Mouse (Mus musculus) layer of hippocampus, adult 2 months (tissue): ENCODE measurements at regions not wholly inside any gene's neighbourhood (a gene's known extent, or its start where the extent isn't known, plus 50 kb on each side); places are given as distances from the start of the nearest gene placed in this dataset.

Experiments used
- DNase-seq, 2 experiments: peaks; one replicate each; pipeline ENCODE4 v3.0.0; 2022; ENCODE audit warnings: low spot score in 2 of 2
- H3K27ac ChIP-seq: fragments of 200-600 bp; 2 replicates; pipeline ENCODE4 v1.8.1; 2022
- H3K4me3 ChIP-seq: fragments of 200-600 bp; 2 replicates; pipeline ENCODE4 v1.8.1; 2022; ENCODE audit warnings: mild to moderate bottlenecking
- CTCF ChIP-seq: fragments of 200-600 bp; conservative IDR thresholded peaks from 2 replicates; pipeline ENCODE4 v1.8.1; 2022; ENCODE audit warnings: antibody characterized with exemption, mild to moderate bottlenecking, moderate library complexity

GRCm38 (mm10) chr12:61307396-61307795 is 215.6 kb upstream of the Lrfn5 start:
- no peak overlapping the region for H3K27ac ChIP-seq
- no peak for TF ChIP-seq CTCF
- no peak overlapping the region for H3K4me3 ChIP-seq
- no peak for DNase-seq

GRCm38 (mm10) chr12:61322114-61322513 is 200.8 kb upstream of the Lrfn5 start:
- no peak for TF ChIP-seq CTCF
- 0 out of 2 replicates have a peak overlapping the region, but pooled peaks have one; percentile 15 for H3K27ac ChIP-seq
- DNase-seq = peak; percentile 32 to 73
- no peak overlapping the region for H3K4me3 ChIP-seq

- DNase-seq = no peak
- TF ChIP-seq CTCF = no peak
- Histone ChIP-seq H3K4me3 (no peak overlapping the region), H3K27ac (no peak overlapping the region)
Measured at GRCm38 (mm10) chr12:61332164-61332563, 190.8 kb upstream of the Lrfn5 start.
